Mouse (Mus musculus) cortical plate, adult 2 months (tissue): ENCODE measurements around the gene Apeh. TPM values are rescaled to one million over a fixed set of nuclear protein-coding genes. Genes with fewer than 3 reads are reported as not detected.

Experiments
- H3K27ac ChIP-seq: fragments of 200-500 bp; 2 replicates; pipeline ENCODE4 v1.5.1; 2012; ENCODE audit warnings: low read length, control low read depth, inconsistent platforms; ENCODE audit not compliant: insufficient read depth
- H3K4me1 ChIP-seq: fragments of 200-500 bp; 2 replicates; pipeline ENCODE4 v1.6.1; 2011; ENCODE audit warnings: low read length; ENCODE audit not compliant: control insufficient read depth, insufficient read depth
- H3K4me3 ChIP-seq: fragments of 200-500 bp; 2 replicates; pipeline ENCODE4 v1.5.1; 2011; ENCODE audit warnings: mild to moderate bottlenecking, low read length, control low read depth; ENCODE audit not compliant: insufficient read depth
- CTCF ChIP-seq: fragments of 200-500 bp; IDR thresholded peaks from 2 replicates; pipeline ENCODE4 v1.5.1; 2011; ENCODE audit warnings: mild to moderate bottlenecking, control low read depth, low read length; ENCODE audit not compliant: insufficient read depth; ENCODE audit errors: extremely low read depth
- POLR2A ChIP-seq: fragments of 200-500 bp; IDR thresholded peaks from 2 replicates; pipeline ENCODE4 v1.6.1; 2011; ENCODE audit warnings: mild to moderate bottlenecking, low read length, control low read depth; ENCODE audit not compliant: insufficient read depth; ENCODE audit errors: extremely low read depth
- polyA plus RNA-seq: library from polyadenylated mRNA; depleted of rRNA; stranded (reverse); fragments of >200 nt; gene quantifications from 2 replicates; pipeline ENCODE4 v1.2.3, GENCODE M21; 2012

Gene Apeh
- polyA plus RNA-seq, 1 experiment: 26.1 TPM

GRCm38 (mm10) chr9:108106090-108106489, 11.7 kb upstream of the Apeh start:
- Histone ChIP-seq H3K4me1 (peaks cover 2% of the 10 kb centered on the region; the same call in 1 of the 2 replicates), H3K4me3 (no peak overlapping the region), H3K27ac (no peak overlapping the region)
- TF ChIP-seq POLR2A (no peak), CTCF (no peak)

- Histone ChIP-seq H3K27ac (no peak overlapping the region), H3K4me3 (no peak overlapping the region), H3K4me1 (peaks cover 2% of the 10 kb centered on the region; the same call in 1 of the 2 replicates)
- no peak for TF ChIP-seq CTCF
- no peak for TF ChIP-seq POLR2A
Measured at GRCm38 (mm10) chr9:108105549-108105863, 11.1 kb upstream of the Apeh start.

- H3K4me1 ChIP-seq: peaks cover 2% of the 10 kb centered on the region; the same call in 1 of the 2 replicates
- no peak overlapping the region for H3K4me3 ChIP-seq
- no peak overlapping the region for H3K27ac ChIP-seq
- no peak for TF ChIP-seq POLR2A
- no peak for TF ChIP-seq CTCF
Measured at GRCm38 (mm10) chr9:108104766-108105548, 10.6 kb upstream of the Apeh start.

DNA sequence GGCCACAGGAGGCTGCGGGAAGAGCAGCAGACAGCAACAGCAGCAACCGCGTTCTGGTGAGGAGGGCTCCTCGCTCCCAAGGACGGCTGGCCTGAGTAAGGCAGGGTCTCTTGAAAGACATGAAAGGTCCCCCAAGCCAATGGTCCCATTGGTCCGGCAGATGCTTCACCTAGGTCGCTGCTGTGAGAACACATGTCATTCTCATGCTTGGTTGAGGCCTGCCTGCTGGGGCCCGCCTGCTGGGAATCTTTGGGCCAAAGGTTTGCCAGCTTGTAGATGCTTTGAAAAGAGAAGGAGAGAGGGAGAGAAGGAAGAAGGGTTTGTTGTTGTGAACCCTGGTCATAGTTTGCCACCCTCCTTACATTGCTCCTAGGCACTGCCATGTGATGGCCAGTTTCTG, 5.2 kb upstream of the Apeh start:
- no peak overlapping the region for H3K27ac ChIP-seq

GRCm38 (mm10) chr9:108095949-108096712, 1.7 kb upstream of the Apeh start:
- no peak for TF ChIP-seq CTCF
- TF ChIP-seq POLR2A: no peak
- Histone ChIP-seq H3K4me1 (peaks cover 4% of the 10 kb centered on the region; the same call in 1 of the 2 replicates), H3K4me3 (no peak overlapping the region), H3K27ac (no peak overlapping the region)

More for the DNA sequence above, 5.2 kb upstream of the Apeh start:
- no peak for TF ChIP-seq POLR2A
- no peak for TF ChIP-seq CTCF
- H3K4me3 ChIP-seq: no peak overlapping the region
- H3K4me1 ChIP-seq: peaks cover 4% of the 10 kb centered on the region; the same call in 1 of the 2 replicates

- peaks cover 4% of the 10 kb centered on the region; the same call in 1 of the 2 replicates for H3K4me1 ChIP-seq
- TF ChIP-seq POLR2A (no peak), CTCF (peak; percentile 74)
- H3K27ac ChIP-seq: no peak overlapping the region
- H3K4me3 ChIP-seq: no peak overlapping the region; the same call in 1 of the 2 replicates
Measured at GRCm38 (mm10) chr9:108095518-108095917, 1.1 kb upstream of the Apeh start.

DNA sequence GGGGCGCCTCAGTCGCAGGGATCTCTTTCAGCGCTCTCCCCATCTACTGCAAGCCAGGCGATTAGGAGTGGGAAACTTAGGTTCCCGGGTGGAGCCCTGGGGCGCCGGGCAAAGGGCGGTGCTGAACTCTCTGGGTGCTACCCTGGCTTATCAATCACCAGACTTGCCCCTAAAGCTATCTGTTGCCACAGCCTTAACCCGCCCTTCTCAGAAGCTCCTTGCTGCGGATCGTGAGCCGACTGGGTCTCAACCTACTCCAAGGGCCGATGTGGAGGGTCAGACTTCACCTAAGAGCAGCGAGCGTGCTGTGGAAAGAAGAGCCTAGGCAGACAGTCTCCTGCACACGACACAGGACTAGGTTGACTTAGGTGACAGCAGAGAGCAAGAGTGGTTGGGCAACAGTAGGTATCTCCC, 599 bp upstream of the Apeh start:
- H3K4me1 ChIP-seq: peaks cover 4% of the 10 kb centered on the region; the same call in 1 of the 2 replicates
- TF ChIP-seq CTCF (no peak), POLR2A (no peak)
- peak overlapping the region; percentile 31; the same call in 1 of the 2 replicates for H3K4me3 ChIP-seq
- H3K27ac ChIP-seq: no peak overlapping the region

GRCm38 (mm10) chr9:108093586-108093985, 820 bp downstream of the Apeh start:
- TF ChIP-seq CTCF: no peak
- no peak for TF ChIP-seq POLR2A
- Histone ChIP-seq H3K27ac (no peak overlapping the region), H3K4me1 (peaks cover 4% of the 10 kb centered on the region; the same call in 1 of the 2 replicates), H3K4me3 (peak overlapping the region; percentile 31; the same call in 1 of the 2 replicates)

DNA sequence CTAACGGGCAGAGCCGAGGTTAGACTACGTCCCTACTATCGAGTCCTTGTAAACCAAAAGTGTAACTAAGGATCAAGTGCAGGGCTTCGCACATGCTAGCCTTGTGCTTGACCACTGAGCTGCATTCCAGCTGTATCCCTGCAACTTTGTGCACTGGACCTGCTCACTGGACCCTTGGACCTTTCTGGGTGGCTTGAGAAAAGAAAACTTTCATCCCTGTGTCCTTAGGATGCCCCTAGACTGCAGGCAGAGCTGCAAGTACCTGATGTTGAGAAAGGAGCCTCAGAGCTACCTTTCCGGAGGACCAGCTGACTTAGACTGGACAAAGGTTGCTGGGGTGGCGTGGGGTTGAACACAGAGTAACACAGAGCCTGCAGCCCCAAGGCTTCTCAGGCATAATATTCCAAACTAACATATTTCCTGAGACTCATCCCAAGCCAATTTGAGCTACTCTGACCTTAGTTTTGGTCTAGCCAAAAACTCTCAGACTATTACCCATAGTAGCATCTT, 3.7 kb downstream of the Apeh start:
- TF ChIP-seq CTCF (no peak), POLR2A (no peak)

GRCm38 (mm10) chr9:108085261-108085660, 9.1 kb downstream of the Apeh start:
- Histone ChIP-seq H3K27ac (no peak overlapping the region), H3K4me3 (no peak overlapping the region), H3K4me1 (no peaks in the 10 kb centered on the region)
- TF ChIP-seq POLR2A (no peak), CTCF (no peak)

More for the DNA sequence above, 3.7 kb downstream of the Apeh start:
- peaks cover 3% of the 10 kb centered on the region; the same call in 1 of the 2 replicates for H3K4me1 ChIP-seq
- no peak overlapping the region for H3K27ac ChIP-seq
- H3K4me3 ChIP-seq: no peak overlapping the region
